Mouse (Mus musculus) frontal cortex, postnatal 14 days (tissue): Measurements from ENCODE around the gene Spock2.
"Not testable (repeated sequence)": the region's sequence is repeated elsewhere in the genome, so short reads cannot be mapped to it uniquely, and the experiment has no call there.

Source experiments
- DNase-seq, 2 experiments: peaks; one replicate each; pipeline ENCODE4 v3.0.0; 2022; ENCODE audit warnings: low spot score in 2 of 2

Spock2 gene

DNA sequence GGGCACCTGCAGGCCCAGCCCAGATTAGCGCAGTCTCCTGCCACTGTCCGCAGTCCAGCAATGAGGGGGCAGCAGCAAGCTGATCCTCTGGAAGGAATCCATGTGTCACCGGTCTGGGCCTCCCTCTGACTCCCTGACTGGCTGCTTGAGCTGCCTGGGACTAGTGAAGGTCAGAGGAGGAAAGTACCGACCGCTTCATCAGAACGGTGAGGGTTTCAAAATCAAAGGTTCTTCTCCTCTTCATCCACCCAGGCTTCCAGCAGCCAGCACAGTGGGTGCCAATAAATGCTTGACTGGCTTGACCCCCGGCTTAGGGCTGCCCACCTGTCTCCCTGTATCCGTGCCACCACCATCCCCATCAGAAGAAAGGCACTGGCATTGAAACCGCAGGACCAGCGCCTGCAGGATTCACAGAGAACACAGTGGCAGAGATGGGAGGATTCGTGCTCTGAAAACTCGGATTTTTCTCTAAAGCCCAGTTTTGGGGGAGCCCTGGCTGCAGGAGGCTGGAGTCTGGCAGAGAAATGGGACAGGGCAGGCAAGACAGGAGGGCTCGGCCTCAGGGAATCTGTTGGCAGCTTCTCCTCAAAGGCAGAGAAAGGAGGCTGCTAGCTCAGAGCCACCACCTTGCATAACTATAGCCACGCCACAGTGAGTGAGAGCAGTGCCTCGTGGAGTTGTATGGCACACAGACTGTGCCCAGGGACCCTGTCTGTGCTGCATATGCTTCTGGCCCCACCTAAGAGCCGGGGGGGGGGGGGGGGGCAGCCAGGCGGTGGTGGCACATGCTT lies 2.5 kb downstream of the Spock2 start:
- no peak for DNase-seq

- no peak for DNase-seq
Measured at GRCm38 (mm10) chr10:60109336-60109735, 3.3 kb downstream of the Spock2 start.

- no peak for DNase-seq
Measured at GRCm38 (mm10) chr10:60109989-60110388, 4.0 kb downstream of the Spock2 start.

GRCm38 (mm10) chr10:60110908-60111475 lies 5.0 kb downstream of the Spock2 start:
- no peak for DNase-seq

GRCm38 (mm10) chr10:60113965-60114690 lies 8.1 kb downstream of the Spock2 start:
- DNase-seq = no peak

GRCm38 (mm10) chr10:60115345-60116185 lies 9.5 kb downstream of the Spock2 start:
- peak; percentile 77 to 85 for DNase-seq

- no peak for DNase-seq
Measured at GRCm38 (mm10) chr10:60116997-60117396, 11.0 kb downstream of the Spock2 start.

DNA sequence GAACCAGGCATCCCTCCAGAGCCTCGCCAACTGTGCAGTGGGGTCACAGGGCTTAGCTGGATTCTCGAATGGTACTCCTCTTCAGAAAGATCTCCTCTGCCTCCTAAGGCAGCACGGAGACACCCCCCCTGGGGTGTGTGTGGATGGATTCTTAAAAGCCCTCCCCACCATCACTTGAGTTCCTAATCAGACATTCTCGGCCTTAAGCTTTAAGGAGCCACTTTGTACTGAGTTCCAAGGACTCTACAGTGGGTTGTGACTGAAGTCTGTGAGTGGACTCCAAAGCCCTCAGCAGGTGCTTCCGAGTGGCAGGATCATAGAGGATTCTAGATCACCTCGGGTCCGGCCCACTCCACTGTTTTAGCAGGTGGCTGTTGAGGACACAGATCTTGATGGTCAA lies 12.4 kb downstream of the Spock2 start:
- DNase-seq = no peak

DNA sequence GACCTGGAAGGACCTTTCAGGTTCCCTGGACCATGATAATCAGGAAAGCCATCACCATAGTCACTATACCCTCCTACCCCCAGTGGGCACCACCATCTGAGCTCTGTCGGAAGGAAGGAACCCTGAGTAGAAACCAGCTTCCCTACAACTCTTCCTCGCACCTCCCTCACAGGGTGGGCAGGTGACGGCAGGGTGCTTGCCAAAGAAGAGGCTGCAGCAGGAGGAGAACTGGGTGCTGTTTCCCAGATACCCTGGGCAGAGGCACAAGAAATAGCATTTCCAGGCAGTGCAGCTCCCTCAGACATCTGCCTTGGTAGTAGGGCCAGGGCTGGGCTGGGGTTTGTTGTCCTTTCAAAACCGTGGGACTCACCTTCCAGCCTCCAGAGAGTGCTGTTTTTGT lies 14.6 kb downstream of the Spock2 start:
- no peak for DNase-seq

GRCm38 (mm10) chr10:60124078-60124477 lies 18.1 kb downstream of the Spock2 start:
- DNase-seq = no peak

GRCm38 (mm10) chr10:60125529-60126327 lies 19.7 kb downstream of the Spock2 start:
- no peak for DNase-seq

- DNase-seq = no peak
Measured at GRCm38 (mm10) chr10:60128287-60128686, 22.3 kb downstream of the Spock2 start.

DNA sequence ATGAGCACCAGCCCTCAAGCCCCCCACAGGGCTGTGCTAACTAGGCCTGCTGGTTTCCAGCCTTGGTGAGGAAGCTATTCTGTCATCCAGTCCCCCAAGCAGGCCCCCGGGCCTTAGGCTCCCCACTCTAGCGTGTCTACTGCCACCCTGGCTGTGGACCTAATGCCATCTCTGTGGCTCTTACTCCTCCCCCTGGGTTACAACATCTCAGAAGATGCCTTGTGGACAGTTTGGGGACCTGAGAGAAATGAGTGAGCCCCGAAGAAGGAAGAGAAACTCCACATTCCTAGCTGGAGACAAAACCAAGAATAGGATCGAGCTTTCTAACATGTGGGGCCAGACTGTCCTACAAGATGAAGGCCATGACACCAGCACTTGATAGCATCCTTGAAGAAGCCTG lies 24.5 kb downstream of the Spock2 start:
- DNase-seq = no peak

DNA sequence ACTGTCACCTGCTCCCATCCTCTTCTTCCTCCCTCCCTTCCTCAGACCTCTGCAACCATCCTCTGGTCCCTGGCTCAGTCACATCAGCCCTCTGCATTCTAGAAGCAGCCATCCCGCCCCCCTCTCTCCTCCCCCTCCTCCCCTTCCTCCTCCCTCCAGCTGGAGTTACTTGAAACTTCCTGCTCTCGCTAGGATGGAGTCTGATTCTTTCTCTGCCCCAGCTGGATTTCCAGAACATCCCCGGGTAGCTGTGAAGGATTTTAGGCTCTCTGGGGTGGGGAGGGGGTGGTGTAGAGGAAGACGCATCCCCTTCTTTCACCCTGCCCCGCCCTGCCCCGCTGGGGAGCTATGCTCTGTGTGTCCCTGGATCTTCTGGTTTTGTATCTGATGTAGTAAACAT lies 27.5 kb downstream of the Spock2 start:
- DNase-seq = no peak

DNA sequence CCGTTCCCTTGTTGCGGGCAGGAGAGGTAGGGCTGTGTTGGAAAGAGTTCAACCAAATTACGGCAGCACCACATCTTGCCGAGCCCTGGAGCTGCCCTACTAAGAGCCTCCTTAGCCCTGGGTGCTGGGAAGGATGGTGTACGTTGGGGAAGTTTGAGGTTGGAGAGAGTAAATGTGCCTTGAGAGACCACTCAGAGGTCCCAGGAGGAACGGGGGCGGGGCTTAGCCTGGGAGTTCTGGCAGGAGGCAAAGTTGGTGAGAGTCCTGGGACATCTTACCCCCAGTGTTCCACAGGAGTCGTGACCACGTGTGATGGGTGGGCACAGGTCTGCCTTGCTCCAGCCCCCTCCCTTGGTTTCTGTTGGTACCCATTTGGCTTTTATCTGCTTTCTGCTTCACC lies 28.2 kb downstream of the Spock2 start:
- DNase-seq = no peak

DNA sequence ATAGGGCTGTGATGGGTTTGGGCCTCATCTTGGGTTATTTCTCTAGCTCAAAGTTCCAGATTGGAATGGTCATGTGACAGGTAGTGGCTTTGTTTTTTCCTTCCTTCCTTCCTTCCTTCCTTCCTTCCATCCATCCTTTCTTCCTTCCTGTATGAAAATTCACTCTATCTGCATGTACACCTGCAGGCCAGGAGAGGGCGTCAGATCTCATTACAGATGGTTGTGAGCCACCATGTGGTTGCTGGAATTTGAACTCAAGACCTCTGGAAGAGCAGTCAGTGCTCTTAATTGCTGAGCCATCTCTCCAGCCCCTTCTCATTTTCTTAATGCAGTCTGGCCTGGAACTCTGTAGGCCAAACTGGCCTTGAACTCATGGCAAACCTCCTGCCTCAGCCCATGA lies 30.0 kb downstream of the Spock2 start:
- not testable (repeated sequence) for DNase-seq

GRCm38 (mm10) chr10:60136935-60137334 lies 30.9 kb downstream of the Spock2 start:
- DNase-seq = no peak

DNA sequence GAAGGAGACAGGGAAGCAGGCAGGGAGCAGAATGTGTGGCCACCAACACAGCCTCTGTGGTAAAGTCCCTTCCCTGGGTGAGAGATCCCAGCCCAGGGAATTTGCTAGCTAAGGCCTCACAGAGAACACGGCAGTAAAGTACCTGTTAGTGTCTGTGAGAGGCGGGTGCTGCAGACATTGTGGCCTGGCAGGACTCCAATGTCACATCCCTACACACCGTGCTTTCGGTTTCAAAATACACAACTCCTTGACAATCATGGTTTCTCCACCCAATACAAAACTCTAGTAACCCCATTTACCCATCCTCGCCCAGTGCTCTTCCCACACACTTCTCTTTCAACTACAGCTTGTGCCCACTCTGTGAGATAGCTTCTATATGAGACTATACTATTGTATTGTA lies 32.7 kb downstream of the Spock2 start:
- no peak for DNase-seq

DNA sequence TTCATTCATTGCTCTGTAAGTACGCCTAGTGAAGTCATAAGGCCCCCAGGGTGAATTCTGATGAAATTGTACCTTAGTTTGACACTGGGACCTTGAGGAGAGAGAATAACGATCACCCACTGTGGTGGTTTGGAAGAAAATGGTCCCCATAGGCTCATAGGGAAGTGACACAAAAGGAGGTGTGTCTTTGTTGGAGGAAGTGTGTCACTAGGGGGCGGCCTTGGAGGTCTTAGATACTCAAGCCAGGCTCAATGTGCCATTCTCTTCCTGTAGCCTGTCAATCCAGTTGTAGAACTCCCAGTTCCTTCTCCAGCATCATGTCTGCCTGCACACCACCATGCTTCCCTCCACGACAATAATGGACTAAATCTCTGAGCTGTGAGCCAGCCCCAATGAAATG lies 34.7 kb downstream of the Spock2 start:
- no peak for DNase-seq

DNA sequence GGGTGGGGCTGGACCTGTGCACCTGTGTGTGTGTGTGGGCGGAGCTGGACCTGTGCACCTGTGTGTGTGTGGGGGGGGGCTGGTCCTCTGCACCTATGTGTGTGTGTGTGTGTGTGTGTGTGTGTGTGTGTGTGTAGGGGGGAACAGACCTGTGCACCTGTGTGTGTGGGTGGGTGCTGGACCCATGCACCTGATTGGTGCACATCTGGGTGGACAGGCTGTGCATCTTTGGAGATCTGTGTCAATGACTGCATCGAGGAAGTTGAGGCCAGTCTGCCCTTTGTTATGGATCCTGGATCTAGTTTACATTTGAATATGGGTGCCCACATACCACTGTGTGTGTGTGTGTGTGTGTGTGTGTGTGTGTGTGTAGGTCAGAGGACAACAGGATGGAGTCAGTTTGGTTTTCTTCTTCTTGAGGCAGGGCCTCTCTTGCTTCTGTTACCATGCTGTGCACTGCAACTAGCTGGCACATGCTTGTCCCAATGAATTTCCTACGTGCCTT lies 35.7 kb downstream of the Spock2 start:
- DNase-seq = no peak

DNA sequence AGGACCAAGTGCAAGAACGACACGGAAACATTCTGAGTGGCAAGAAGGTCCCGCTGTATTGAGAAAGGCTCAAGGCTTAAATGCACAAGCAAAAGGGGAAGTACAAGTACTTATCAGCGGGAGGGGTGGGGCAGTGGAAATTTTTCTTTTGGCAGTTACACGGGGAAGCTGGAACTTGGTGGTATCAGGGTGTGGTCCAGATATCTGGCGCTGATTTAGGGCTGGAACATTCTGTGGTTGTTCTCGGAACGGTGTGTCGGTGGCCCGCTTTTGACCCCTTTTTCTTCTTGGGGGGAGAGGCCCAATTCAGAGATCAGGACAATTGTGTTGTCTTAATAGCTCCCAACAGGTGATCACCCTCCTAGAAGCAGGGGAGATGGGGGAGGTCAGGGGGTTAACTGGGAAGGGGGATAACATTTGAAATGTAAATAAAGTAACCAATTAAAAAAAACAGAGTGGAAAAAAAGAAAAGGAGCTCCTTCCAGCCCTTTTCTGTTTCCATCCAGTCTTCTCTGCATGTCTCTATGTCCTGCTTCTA lies 41.6 kb downstream of the Spock2 start:
- not testable (repeated sequence) for DNase-seq
